Mouse (Mus musculus) hindbrain, embryonic 14.5 days (tissue): Measurements from ENCODE around the gene Retnlb. TPM values are rescaled to one million over a fixed set of nuclear protein-coding genes. Genes with fewer than 3 reads are reported as not detected.

ENCODE experiments used
- ATAC-seq: fragments of 200-750 bp; cut with Nextera tagmentation; 2 replicates; pipeline ENCODE4 v1.8.0; 2017; ENCODE audit warnings: moderate number of reproducible peaks, mild to moderate bottlenecking, moderate TSS enrichment, moderate library complexity; ENCODE audit not compliant: low FRiP score
- DNase-seq: peaks from one replicate; pipeline ENCODE4 v3.0.0-alpha.2; 2015; ENCODE audit warnings: low spot score
- H3K27ac ChIP-seq: fragments of 300-500 bp; sonication (generic); 2 replicates; pipeline ENCODE4 v1.5.1; 2014; ENCODE audit warnings: mild to moderate bottlenecking, moderate library complexity
- H3K27me3 ChIP-seq: fragments of 300-500 bp; sonication (generic); 2 replicates; pipeline ENCODE4 v1.6.1; 2014; ENCODE audit warnings: mild to moderate bottlenecking, low read length, mixed read lengths; ENCODE audit not compliant: control insufficient read depth, insufficient read depth
- H3K36me3 ChIP-seq: fragments of 300-500 bp; sonication (generic); replicated peaks from 2 replicates; pipeline ENCODE4 v1.6.1; 2014; ENCODE audit not compliant: control insufficient read depth, insufficient read depth
- H3K4me1 ChIP-seq: fragments of 300-500 bp; sonication (generic); replicated peaks from 2 replicates; pipeline ENCODE4 v1.6.1; 2014; ENCODE audit warnings: antibody characterized with exemption, low read length, mixed read lengths; ENCODE audit not compliant: control insufficient read depth, insufficient read depth
- H3K4me2 ChIP-seq: fragments of 300-500 bp; sonication (generic); replicated peaks from 2 replicates; pipeline ENCODE4 v1.6.1; 2014; ENCODE audit warnings: mild to moderate bottlenecking, moderate library complexity
- H3K4me3 ChIP-seq: fragments of 300-500 bp; sonication (generic); replicated peaks from 2 replicates; pipeline ENCODE4 v1.5.1; 2014; ENCODE audit warnings: mild to moderate bottlenecking, low read length
- H3K9ac ChIP-seq: fragments of 300-500 bp; sonication (generic); 2 replicates; pipeline ENCODE4 v1.6.1; 2014
- H3K9me3 ChIP-seq: fragments of 300-500 bp; sonication (generic); 2 replicates; pipeline ENCODE4 v1.6.1; 2016; ENCODE audit warnings: low read length; ENCODE audit not compliant: control insufficient read depth
- WGBS: fragments of 180-500 bp; shearing (Covaris S2); extraction: QIAGEN DNeasy Blood & Tissue Kit; methylation state at CpG from one replicate; pipeline ENCODE4 v1.1.7; 2014; 5-methylcytosine and 5-hydroxymethylcytosine counted together
- polyA plus RNA-seq: library from polyadenylated mRNA; unstranded; fragments of >200 nt; fragmentation: Nextera tagmentation; extraction: Ambion mirVana; gene quantifications from 2 replicates; pipeline ENCODE4 v1.2.1, GENCODE M21; 2014

Retnlb gene
- not detected in 2 replicates for polyA plus RNA-seq

DNA sequence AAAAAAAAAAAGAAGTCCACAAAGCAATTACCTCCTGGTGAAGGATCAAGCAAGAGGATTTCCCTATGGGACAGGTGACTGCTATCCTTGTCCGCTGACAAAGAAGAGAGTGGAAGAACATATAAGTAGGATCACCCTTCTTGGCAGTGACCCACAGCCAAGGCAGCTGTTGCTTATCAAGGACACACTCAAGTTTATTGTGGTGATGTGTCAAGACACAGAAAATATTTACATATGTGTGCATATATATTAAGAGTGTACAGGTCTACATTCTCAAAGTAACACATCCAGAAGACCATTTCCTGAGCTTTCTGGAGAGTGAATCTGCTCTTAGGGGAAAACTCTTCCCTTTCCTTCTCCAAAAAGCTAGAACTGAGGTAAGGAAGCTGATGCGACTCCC, at the start of gene Retnlb:
Retnlb (plus strand) TSS at position 162 of the 400 bp plus-strand sequence.
- DNase-seq, result no peak
- Histone ChIP-seq H3K27ac (no peak within 1 kb of the TSS), H3K9me3 (no peaks in the 10 kb centered on the region), H3K27me3 (no peaks in the 10 kb centered on the region), H3K36me3 (no peaks in the 10 kb centered on the region), H3K4me2 (no peak within 1 kb of the TSS), H3K4me1 (no peaks in the 10 kb centered on the region), H3K4me3 (no peak within 1 kb of the TSS), H3K9ac (no peak within 1 kb of the TSS)
- ATAC-seq, result no peak
- 98% methylated on average over 2 of the region's 2 CpGs for WGBS

DNA sequence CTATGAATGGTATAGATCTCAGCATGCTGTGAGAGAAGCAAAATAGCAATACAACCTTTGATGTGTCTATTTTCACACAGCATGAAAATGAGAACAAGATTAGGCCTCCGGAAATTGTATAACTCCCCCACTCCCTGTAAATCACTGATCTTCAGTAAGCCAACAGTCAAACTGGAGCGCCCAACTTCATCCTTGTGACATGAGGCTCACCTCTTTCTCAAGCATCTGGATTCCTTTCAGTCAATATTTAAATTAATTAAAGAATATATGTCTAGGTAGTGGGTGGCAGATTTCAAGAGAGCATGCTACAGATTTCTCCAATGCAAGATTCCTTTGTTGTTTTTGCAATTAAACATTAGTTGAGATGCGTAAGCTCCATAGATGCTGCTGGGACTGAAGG, 47.5 kb upstream of the Retnlb start:
- H3K36me3 ChIP-seq, result no peaks in the 10 kb centered on the region
- H3K27me3 ChIP-seq, result no peaks in the 10 kb centered on the region
- ATAC-seq (no peak), DNase-seq (no peak)
- no peaks in the 10 kb centered on the region for H3K9me3 ChIP-seq
- H3K27ac ChIP-seq, result no peak overlapping the region
- H3K4me3 ChIP-seq, result no peak overlapping the region
- WGBS, result 91% methylated on average over 3 of the region's 3 CpGs
- no peaks in the 10 kb centered on the region for H3K4me1 ChIP-seq
- no peak overlapping the region for H3K9ac ChIP-seq
- H3K4me2 ChIP-seq, result no peak overlapping the region

DNA sequence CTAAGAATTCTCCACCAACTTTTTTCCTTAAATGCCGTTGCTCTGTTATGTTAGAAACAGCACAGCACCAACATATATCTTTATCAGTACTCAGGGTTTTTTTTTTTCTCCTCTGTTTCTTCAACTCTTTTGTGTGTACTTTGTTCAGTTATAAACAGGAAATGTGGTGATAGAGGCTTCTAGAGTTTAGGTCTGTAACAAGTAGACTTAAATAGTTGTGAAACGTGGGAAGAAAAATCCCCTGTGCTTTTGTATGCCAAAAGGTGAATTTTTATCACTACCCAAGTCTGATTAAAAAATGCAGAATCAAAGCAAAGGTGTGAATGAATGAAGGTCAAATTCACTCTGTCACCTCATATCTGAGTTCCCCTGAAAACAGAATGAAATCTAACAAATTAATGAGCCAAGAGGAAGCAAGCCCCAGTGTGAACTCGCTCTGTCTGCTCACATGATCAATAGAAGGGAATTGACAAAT, 44.6 kb upstream of the Retnlb start, which contains the start of gene Trat1:
Trat1 (minus strand) TSS at position 51 of the 475 bp plus-strand sequence.
- ATAC-seq (no peak), DNase-seq (no peak)
- no peaks in the 10 kb centered on the region for H3K36me3 ChIP-seq
- WGBS, result 81% methylated on average over 3 of the region's 3 CpGs
- H3K27me3 ChIP-seq, result no peaks in the 10 kb centered on the region
- H3K27ac ChIP-seq, result no peak within 1 kb of the TSS
- no peak within 1 kb of the TSS for H3K4me2 ChIP-seq
- no peaks in the 10 kb centered on the region for H3K9me3 ChIP-seq
- no peaks in the 10 kb centered on the region for H3K4me1 ChIP-seq
- no peak within 1 kb of the TSS for H3K4me3 ChIP-seq
- H3K9ac ChIP-seq, result no peak within 1 kb of the TSS

DNA sequence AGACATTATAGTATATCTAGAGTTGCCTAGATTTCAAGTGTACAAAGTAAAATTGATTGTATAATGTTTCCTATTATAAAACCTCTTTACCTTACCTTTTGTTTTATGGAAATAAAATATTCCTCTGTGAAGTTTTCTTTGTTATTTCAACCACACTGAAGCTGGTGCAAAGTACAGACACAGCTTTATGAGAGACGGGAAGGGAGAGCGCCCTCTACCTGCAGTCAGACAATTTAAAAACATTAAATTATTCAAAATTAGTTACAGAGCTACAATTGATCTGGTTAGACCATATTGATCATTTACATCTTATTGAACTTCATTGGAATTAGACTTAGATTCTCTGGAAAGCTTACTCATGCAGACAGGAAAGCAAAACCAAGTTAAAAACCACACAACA, 39.4 kb upstream of the Retnlb start:
- Histone ChIP-seq H3K27me3 (no peaks in the 10 kb centered on the region), H3K4me1 (no peaks in the 10 kb centered on the region), H3K9ac (no peak overlapping the region), H3K27ac (no peak overlapping the region), H3K36me3 (no peaks in the 10 kb centered on the region), H3K9me3 (no peaks in the 10 kb centered on the region), H3K4me3 (no peak overlapping the region), H3K4me2 (no peak overlapping the region)
- 55% methylated on average over 2 of the region's 2 CpGs for WGBS
- no peak for DNase-seq
- no peak for ATAC-seq

DNA sequence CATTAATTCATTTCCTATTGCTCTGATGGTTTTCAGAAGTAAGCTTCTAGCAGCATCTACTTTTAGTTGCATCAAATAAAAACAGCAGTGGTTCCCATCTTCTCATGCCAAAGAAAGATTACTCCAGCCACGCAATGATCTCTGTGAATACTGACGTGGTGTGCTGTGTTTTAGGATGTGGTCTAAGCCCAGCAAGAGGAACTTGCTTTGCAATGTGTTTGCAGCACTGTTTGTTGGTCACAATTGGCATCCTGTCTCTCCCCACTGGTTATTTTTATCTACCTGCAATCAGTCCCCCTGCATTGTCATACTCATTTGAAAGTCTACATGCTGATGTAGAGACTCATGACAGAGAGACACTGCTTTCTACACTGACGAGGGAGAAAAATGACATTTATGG, 30.4 kb upstream of the Retnlb start:
- 84% methylated on average over 3 of the region's 3 CpGs for WGBS
- no peaks in the 10 kb centered on the region for H3K36me3 ChIP-seq
- no peak for ATAC-seq
- DNase-seq, result no peak
- H3K9me3 ChIP-seq, result no peaks in the 10 kb centered on the region
- H3K4me1 ChIP-seq, result no peaks in the 10 kb centered on the region
- no peaks in the 10 kb centered on the region for H3K27me3 ChIP-seq
- no peak overlapping the region for H3K27ac ChIP-seq
- H3K4me2 ChIP-seq, result no peak overlapping the region
- no peak overlapping the region for H3K4me3 ChIP-seq
- no peak overlapping the region for H3K9ac ChIP-seq

DNA sequence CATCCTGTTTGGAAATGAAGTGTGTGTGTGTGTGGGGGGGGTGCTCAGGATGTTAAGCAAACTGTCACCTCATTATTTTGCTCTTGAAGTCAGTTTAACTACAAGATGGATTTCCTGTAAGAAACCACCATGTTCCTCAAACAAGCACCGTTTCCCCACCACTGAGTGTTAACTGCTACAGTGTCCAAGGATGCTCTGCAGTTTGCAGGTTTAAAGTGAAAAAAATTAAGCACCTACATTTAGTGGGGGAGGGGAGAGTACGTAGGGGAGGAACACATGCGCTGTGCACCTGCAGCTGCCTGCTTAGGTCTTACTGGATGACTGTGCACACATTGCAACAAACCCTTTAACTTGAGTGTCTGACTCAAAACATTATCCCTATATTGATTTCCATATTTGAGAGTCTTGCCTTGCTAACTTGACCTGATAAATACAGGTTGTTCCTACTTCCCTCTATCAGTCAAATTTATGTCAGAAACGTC, 27.9 kb upstream of the Retnlb start:
- WGBS, result 85% methylated on average over 4 of the region's 4 CpGs
- no peak overlapping the region for H3K4me2 ChIP-seq
- ATAC-seq (no peak), DNase-seq (no peak)
- no peak overlapping the region for H3K4me3 ChIP-seq
- H3K27me3 ChIP-seq, result no peaks in the 10 kb centered on the region
- no peaks in the 10 kb centered on the region for H3K36me3 ChIP-seq
- no peaks in the 10 kb centered on the region for H3K4me1 ChIP-seq
- no peaks in the 10 kb centered on the region for H3K9me3 ChIP-seq
- no peak overlapping the region for H3K9ac ChIP-seq
- no peak overlapping the region for H3K27ac ChIP-seq

DNA sequence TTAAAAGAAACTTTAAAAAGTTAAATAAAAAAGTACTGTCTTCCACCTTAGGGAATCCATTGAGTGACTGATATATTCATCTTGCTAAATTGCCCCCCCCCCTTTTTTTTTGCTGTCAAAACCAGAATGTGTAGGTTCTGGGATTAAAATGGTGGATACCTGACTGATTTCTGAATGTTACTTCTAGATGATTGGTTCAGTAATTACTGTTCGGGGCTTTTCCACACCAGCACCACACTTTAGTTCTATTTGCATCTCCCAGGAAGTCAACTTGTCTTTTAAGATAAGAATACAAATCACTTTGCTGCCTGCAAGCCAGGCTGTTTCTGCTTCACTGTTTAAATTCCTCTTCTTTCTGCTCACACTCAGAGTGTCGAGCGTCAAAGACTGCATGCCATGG, 18.4 kb upstream of the Retnlb start:
- Histone ChIP-seq H3K4me2 (no peak overlapping the region), H3K9ac (no peak overlapping the region), H3K4me1 (no peaks in the 10 kb centered on the region), H3K36me3 (no peaks in the 10 kb centered on the region), H3K4me3 (no peak overlapping the region), H3K27me3 (no peaks in the 10 kb centered on the region), H3K9me3 (no peaks in the 10 kb centered on the region), H3K27ac (no peak overlapping the region)
- ATAC-seq, result no peak
- DNase-seq, result no peak
- WGBS, result 82% methylated on average over 3 of the region's 3 CpGs

DNA sequence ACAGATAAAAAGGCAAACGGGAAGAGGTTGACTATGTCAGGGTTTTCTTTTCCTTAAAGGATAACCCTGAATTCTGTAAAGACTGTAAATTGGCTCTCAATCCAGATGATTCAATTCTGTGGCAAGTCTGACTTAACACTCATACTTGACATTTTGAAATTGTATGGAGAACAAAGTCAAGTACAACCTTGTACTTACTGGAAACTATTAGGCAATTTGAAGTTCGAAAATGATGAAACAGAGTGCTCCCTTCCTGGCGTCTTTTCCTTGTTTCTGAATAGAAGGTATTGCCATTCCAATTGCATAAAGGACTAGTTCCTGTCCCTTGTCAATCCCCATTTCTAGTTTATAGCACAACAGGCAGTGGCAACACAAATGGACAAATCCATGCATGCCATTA, 17.2 kb upstream of the Retnlb start:
- 92% methylated on average over 3 of the region's 3 CpGs for WGBS

DNA sequence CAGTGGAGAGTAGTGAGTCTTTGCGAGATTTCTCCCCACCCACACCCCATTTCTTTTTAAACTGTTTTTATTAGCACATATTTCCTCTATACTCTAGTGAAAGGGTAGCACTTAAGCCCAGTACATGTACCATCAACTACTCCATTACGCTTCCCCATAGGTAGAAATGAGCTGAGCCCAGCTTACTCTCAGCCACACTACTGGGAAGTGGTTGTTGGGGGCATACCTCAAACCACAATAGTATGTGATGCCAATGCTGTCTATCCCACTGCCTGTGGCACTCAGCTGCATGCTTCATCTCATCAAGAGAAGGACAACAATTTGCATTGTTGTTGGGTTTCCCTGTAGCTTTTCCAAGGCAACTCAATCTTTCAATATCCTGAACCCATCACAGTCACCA, 15.8 kb upstream of the Retnlb start:
- WGBS, result 95% methylated on average over 2 of the region's 2 CpGs
- no peak overlapping the region for H3K4me3 ChIP-seq
- no peaks in the 10 kb centered on the region for H3K27me3 ChIP-seq
- no peaks in the 10 kb centered on the region for H3K9me3 ChIP-seq
- no peak overlapping the region for H3K27ac ChIP-seq
- no peaks in the 10 kb centered on the region for H3K4me1 ChIP-seq
- ATAC-seq (no peak), DNase-seq (no peak)
- no peak overlapping the region for H3K4me2 ChIP-seq
- no peaks in the 10 kb centered on the region for H3K36me3 ChIP-seq
- H3K9ac ChIP-seq, result no peak overlapping the region

More for the DNA sequence above, 17.2 kb upstream of the Retnlb start:
- Histone ChIP-seq H3K4me3 (no peak overlapping the region), H3K9ac (no peak overlapping the region), H3K27me3 (no peaks in the 10 kb centered on the region), H3K4me1 (no peaks in the 10 kb centered on the region), H3K4me2 (no peak overlapping the region), H3K36me3 (no peaks in the 10 kb centered on the region), H3K27ac (no peak overlapping the region), H3K9me3 (no peaks in the 10 kb centered on the region)
- DNase-seq (no peak), ATAC-seq (no peak)

DNA sequence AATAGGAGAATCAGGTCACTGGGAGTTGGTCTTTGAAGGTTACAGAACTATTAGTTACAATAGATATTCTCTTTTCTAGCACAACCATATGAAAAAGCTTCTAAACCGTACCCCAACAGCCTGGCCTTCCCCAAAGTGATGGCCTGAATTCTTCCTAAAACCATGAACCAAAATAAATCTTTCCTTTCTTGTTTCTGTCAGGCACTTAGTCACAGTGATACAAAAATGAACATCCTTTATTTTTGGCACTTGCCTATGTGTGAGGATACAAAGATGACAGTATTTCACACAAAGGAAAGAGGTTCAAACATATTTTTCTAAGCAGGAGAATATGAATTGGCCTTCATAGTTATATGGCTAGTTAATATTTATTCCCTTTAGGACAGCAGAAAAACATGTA, 11.2 kb upstream of the Retnlb start:
- Histone ChIP-seq H3K9me3 (no peaks in the 10 kb centered on the region), H3K4me1 (no peaks in the 10 kb centered on the region), H3K9ac (no peak overlapping the region), H3K27ac (no peak overlapping the region), H3K4me3 (no peak overlapping the region), H3K27me3 (no peaks in the 10 kb centered on the region), H3K36me3 (no peaks in the 10 kb centered on the region), H3K4me2 (no peak overlapping the region)
- WGBS, result 85% methylated on average over 1 of the region's 1 CpGs
- no peak for DNase-seq
- no peak for ATAC-seq
